In genomic region chr6:12214526-12215177, GRCm38 (mm10) we compare ENCODE assay signal across 30 mouse cellular contexts.
A peak's percentile ranks its signal among the peaks of the same experiment; 100 is the strongest.
DNase-seq lines count a peak whose midpoint lies in the region; ATAC-seq and TF ChIP-seq lines count a peak whose summit lies in the region.
"Had no signal": no experiment of that assay in that cellular context is flagged by ENCODE, and none has a peak within 500 bp of the region (broad histone marks: within the 10 kb centered on the region; RNA-seq: fewer than 3 reads in every experiment).

No protein-coding gene starts in this region.

- H3K4me1 ChIP-seq in lung, embryonic 14.5 days (ENCODE audit: insufficient read depth) = no peaks in the 10 kb centered on the region
- H3K4me1 ChIP-seq in stomach, embryonic 15.5 days = no peaks in the 10 kb centered on the region
- H3K4me1 ChIP-seq: embryonic facial prominence, embryonic 15.5 days; hindbrain, embryonic 12.5 days; intestine, embryonic 15.5 days; liver, embryonic 15.5 days; megakaryocyte, embryonic 14.5 days; midbrain, embryonic 12.5 days; neural tube, embryonic 12.5 days had no signal

- no peak for DNase-seq in frontal cortex, postnatal 14 days (ENCODE audit: low spot score in 2 of 2)
- peak; percentile 91 for DNase-seq in lung, embryonic 14.5 days
- DNase-seq in lung, adult 18-20 months = no peak
- peak; percentile 17 for DNase-seq in NIH3T3 (ENCODE audit: low read depth)
- no peak for DNase-seq in heart, adult 18-20 months
- DNase-seq: adrenal gland, postnatal 25 days; cerebellum, adult 18-20 months; cerebellum, postnatal 10 days; gastrocnemius, postnatal 14 days; heart, postnatal 36 days; layer of hippocampus, adult 9-11 months; liver; lung, postnatal 36 days; right cerebral cortex, adult 18-20 months; spleen, adult 18-20 months; thymus, postnatal 14 days had no signal

- no peak overlapping the region for H3K4me3 ChIP-seq in lung, embryonic 14.5 days (ENCODE audit: low read depth, low read length)
- H3K4me3 ChIP-seq in stomach, embryonic 15.5 days (replicated peaks) = no peak overlapping the region
- H3K4me3 ChIP-seq: embryonic facial prominence, embryonic 15.5 days; hindbrain, embryonic 12.5 days; intestine, embryonic 15.5 days; liver, embryonic 15.5 days; megakaryocyte, embryonic 14.5 days; midbrain, embryonic 12.5 days; myocyte; neural tube, embryonic 12.5 days had no signal

- H3K27ac ChIP-seq in lung, embryonic 14.5 days (ENCODE audit: low read depth) = no peak overlapping the region
- peak overlapping the region; percentile 69 for H3K27ac ChIP-seq in stomach, embryonic 15.5 days
- H3K27ac ChIP-seq: embryonic facial prominence, embryonic 15.5 days; hindbrain, embryonic 12.5 days; hindbrain, postnatal 0 days; intestine, embryonic 15.5 days; liver, embryonic 15.5 days; midbrain, embryonic 12.5 days; neural tube, embryonic 12.5 days had no signal

- 56% methylated on average over 12 of the region's 12 CpGs for WGBS in lung, embryonic 14.5 days
- WGBS in stomach, embryonic 15.5 days = 50% methylated on average over 12 of the region's 12 CpGs

- peak; percentile 77 for ATAC-seq in frontal cortex, adult (ENCODE audit: low TSS enrichment)
- peak; percentile 83 for ATAC-seq in lung, embryonic 14.5 days (ENCODE audit: insufficient read depth)
- ATAC-seq in stomach, embryonic 15.5 days (ENCODE audit: insufficient read depth, low FRiP score, low read depth) = peak; percentile 31; the same call in 1 of the 2 replicates
- ATAC-seq: CD4-positive, CD25-positive, alpha-beta regulatory T cell, adult 4 months; forebrain, embryonic 16.5 days; hindbrain, postnatal 0 days; intestine, embryonic 15.5 days had no signal

- H3K9me3 ChIP-seq in lung, embryonic 14.5 days (ENCODE audit: low read depth, low read length) = no peaks in the 10 kb centered on the region; the same call in 1 of the 2 replicates
- no peaks in the 10 kb centered on the region for H3K9me3 ChIP-seq in stomach, embryonic 15.5 days
- H3K9me3 ChIP-seq: intestine, embryonic 15.5 days; liver, embryonic 15.5 days; neural tube, embryonic 12.5 days had no signal

- TF ChIP-seq CTCF in lung, embryonic 14.5 days (IDR thresholded peaks at IDR 0.05; ENCODE audit: low read depth) = no peak

- H3K36me3 ChIP-seq in lung, embryonic 14.5 days (ENCODE audit: insufficient read depth) = no peaks in the 10 kb centered on the region
- no peaks in the 10 kb centered on the region for H3K36me3 ChIP-seq in stomach, embryonic 15.5 days
- H3K36me3 ChIP-seq: embryonic facial prominence, embryonic 15.5 days; hindbrain, embryonic 12.5 days; intestine, embryonic 15.5 days; liver, embryonic 15.5 days; midbrain, embryonic 12.5 days; neural tube, embryonic 12.5 days had no signal

- no peak overlapping the region for H3K4me2 ChIP-seq in lung, embryonic 14.5 days
- H3K4me2 ChIP-seq in stomach, embryonic 15.5 days = no peak overlapping the region
- H3K4me2 ChIP-seq: embryonic facial prominence, embryonic 15.5 days; heart, embryonic 11.5 days; hindbrain, embryonic 12.5 days; intestine, embryonic 15.5 days; liver, embryonic 15.5 days; midbrain, embryonic 12.5 days; neural tube, embryonic 12.5 days had no signal

- H3K9ac ChIP-seq in lung, embryonic 14.5 days = no peak overlapping the region
- H3K9ac ChIP-seq in stomach, embryonic 15.5 days = no peak overlapping the region
- H3K9ac ChIP-seq: embryonic facial prominence, embryonic 15.5 days; hindbrain, embryonic 12.5 days; intestine, embryonic 15.5 days; liver, embryonic 15.5 days; midbrain, embryonic 12.5 days; neural tube, embryonic 12.5 days had no signal

- H3K27me3 ChIP-seq in lung, embryonic 14.5 days (ENCODE audit: insufficient read depth, low read length) = no peaks in the 10 kb centered on the region
- no peaks in the 10 kb centered on the region for H3K27me3 ChIP-seq in stomach, embryonic 15.5 days (replicated peaks)
- H3K27me3 ChIP-seq: embryonic facial prominence, embryonic 15.5 days; hindbrain, embryonic 12.5 days; intestine, embryonic 15.5 days; liver, embryonic 15.5 days; megakaryocyte, embryonic 14.5 days; midbrain, embryonic 12.5 days; neural tube, embryonic 12.5 days had no signal

Comparison
In these comparisons a context has a peak if more than half of its experiments do, and no peak if none do; other contexts are left out.
1. DNase-seq: peak in lung, embryonic 14.5 days (single experiment) and NIH3T3 (single experiment); none in frontal cortex, postnatal 14 days (0 of 2), lung, adult 18-20 months (0 of 2) and heart, adult 18-20 months (0 of 2).
2. ATAC-seq: peak in every context shown above with its lines; median percentile 83 in lung, embryonic 14.5 days; 77 in frontal cortex, adult; 31 in stomach, embryonic 15.5 days.